Mouse (Mus musculus): ENCODE measurements around the gene Lsamp. TPM values are rescaled to one million over a fixed set of nuclear protein-coding genes. Genes with fewer than 3 reads are reported as not detected.

The Lsamp gene
- total RNA-seq, 1 experiment = not detected

GRCm38 (mm10) chr16:41790016-41790415 lies 1805.9 kb downstream of the Lsamp start:
- no peaks in the 10 kb centered on the region for H3K4me1 ChIP-seq (ENCODE audit: control insufficient read depth in 2 of 2, insufficient read depth in 2 of 2, low read length in 2 of 2, poor library complexity in 1 of 2)
- H3K4me3 ChIP-seq (ENCODE audit: insufficient read depth in 1 of 2, low read depth in 1 of 2, low read length in 2 of 2, poor library complexity in 1 of 2, severe bottlenecking in 1 of 2) = no peak overlapping the region
- no peak overlapping the region for H3K9ac ChIP-seq (ENCODE audit: insufficient read depth, low read depth, low read length, poor library complexity, severe bottlenecking)
- no peak for TF ChIP-seq MAFK (IDR thresholded peaks at IDR 0.05; ENCODE audit: insufficient read depth, low read depth, low read length)
- no peak for TF ChIP-seq ZC3H11A (IDR thresholded peaks at IDR 0.05; ENCODE audit: borderline replicate concordance, low read depth, low read length)
- H3K27ac ChIP-seq (ENCODE audit: insufficient read depth, low read depth, low read length, poor library complexity, severe bottlenecking) = no peak overlapping the region
- H3K9me3 ChIP-seq (ENCODE audit: control insufficient read depth, insufficient read depth, low read depth, low read length) = no peaks in the 10 kb centered on the region
- DNase-seq (ENCODE audit: low read depth, low spot score) = no peak
- in situ Hi-C loops (cut with MboI; ENCODE audit: low sequenced_read_pairs in 2 of 2, unreplicated experiment in 2 of 2) = no loop called here
- no peaks in the 10 kb centered on the region for H3K36me3 ChIP-seq (ENCODE audit: control insufficient read depth, insufficient read depth, low read length, poor library complexity, severe bottlenecking)

DNA sequence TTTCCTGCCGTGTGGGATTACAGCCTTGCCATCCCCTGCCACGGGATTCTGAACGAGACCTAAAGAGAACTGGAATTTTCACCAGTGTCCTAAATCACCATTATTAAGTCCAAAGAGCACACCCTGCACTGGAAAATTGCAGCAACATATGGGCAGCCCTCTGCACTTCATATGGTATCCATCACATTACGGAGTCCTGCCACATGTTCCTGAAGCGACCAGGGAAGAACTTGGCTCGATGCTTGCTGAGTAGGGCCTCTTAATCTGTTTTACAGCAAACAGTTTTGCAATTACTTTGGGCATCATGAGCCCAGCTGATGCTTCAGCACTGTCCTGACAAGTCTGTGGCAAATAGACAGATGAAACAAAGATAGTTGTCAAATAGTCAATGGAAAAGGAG lies 1836.2 kb downstream of the Lsamp start:
- no peaks in the 10 kb centered on the region for H3K9me3 ChIP-seq (ENCODE audit: control insufficient read depth, insufficient read depth, low read depth, low read length)
- H3K36me3 ChIP-seq (ENCODE audit: control insufficient read depth, insufficient read depth, low read length, poor library complexity, severe bottlenecking) = no peaks in the 10 kb centered on the region
- no peak overlapping the region for H3K27ac ChIP-seq (ENCODE audit: insufficient read depth, low read depth, low read length, poor library complexity, severe bottlenecking)
- no peak for DNase-seq (ENCODE audit: low read depth, low spot score)
- TF ChIP-seq ZC3H11A (IDR thresholded peaks at IDR 0.05; ENCODE audit: borderline replicate concordance, low read depth, low read length) = no peak
- TF ChIP-seq ZNF384 (IDR thresholded peaks at IDR 0.05; ENCODE audit: low read depth, low read length) = no peak
- no peak for TF ChIP-seq HCFC1 (IDR thresholded peaks at IDR 0.05; ENCODE audit: borderline replicate concordance, insufficient read depth, low read length)
- no peak for TF ChIP-seq CHD2 (IDR thresholded peaks at IDR 0.05; ENCODE audit: low read depth, low read length)
- no peak overlapping the region for H3K9ac ChIP-seq (ENCODE audit: insufficient read depth, low read depth, low read length, poor library complexity, severe bottlenecking)
- in situ Hi-C loops (cut with MboI; ENCODE audit: low sequenced_read_pairs in 2 of 2, unreplicated experiment in 2 of 2) = no loop called here
- H3K4me3 ChIP-seq (ENCODE audit: insufficient read depth in 1 of 2, low read depth in 1 of 2, low read length in 2 of 2, poor library complexity in 1 of 2, severe bottlenecking in 1 of 2) = no peak overlapping the region
- no peaks in the 10 kb centered on the region for H3K4me1 ChIP-seq (ENCODE audit: control insufficient read depth in 2 of 2, insufficient read depth in 2 of 2, low read length in 2 of 2, poor library complexity in 1 of 2)

DNA sequence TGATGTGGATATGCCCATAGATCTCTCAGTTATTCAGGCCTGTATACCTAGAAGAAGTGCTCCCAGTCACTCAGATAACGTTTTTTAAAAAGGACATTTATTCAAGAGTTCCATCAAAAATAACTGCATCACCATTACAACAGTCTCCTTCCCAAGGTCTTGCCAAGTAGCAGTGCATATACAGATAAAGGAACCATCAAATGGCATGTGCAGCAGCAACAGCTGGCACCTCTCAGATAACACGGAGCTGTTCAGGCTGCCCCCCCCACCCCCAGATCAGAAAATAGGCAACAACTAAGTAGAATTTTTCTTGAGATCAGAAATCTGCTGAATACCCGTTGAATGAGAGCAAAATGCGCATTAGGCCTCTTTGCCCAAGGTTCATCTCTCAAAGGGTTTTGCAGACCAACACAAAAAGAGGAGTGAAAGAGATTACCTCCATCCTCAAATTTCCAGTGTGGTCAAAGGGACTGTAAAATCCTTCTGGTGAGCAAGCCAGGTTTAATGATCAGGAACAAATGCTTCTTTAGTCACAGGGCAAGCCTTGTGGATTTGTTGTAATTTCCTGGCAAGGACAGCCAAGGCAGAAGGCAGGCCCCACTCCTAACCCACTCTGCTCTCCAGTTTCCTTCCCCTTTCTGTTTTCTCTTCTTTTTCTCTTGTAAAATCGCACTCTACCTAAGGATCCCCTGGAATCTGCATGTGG lies 1842.9 kb downstream of the Lsamp start:
- Histone ChIP-seq H3K9ac (ENCODE audit: insufficient read depth, low read depth, low read length, poor library complexity, severe bottlenecking) (no peak overlapping the region), H3K27ac (ENCODE audit: insufficient read depth, low read depth, low read length, poor library complexity, severe bottlenecking) (no peak overlapping the region), H3K9me3 (ENCODE audit: control insufficient read depth, insufficient read depth, low read depth, low read length) (no peaks in the 10 kb centered on the region), H3K4me1 (ENCODE audit: control insufficient read depth in 2 of 2, insufficient read depth in 2 of 2, low read length in 2 of 2, poor library complexity in 1 of 2) (no peaks in the 10 kb centered on the region), H3K36me3 (ENCODE audit: control insufficient read depth, insufficient read depth, low read length, poor library complexity, severe bottlenecking) (no peaks in the 10 kb centered on the region), H3K4me3 (ENCODE audit: insufficient read depth in 1 of 2, low read depth in 1 of 2, low read length in 2 of 2, poor library complexity in 1 of 2, severe bottlenecking in 1 of 2) (no peak overlapping the region)
- in situ Hi-C loops (cut with MboI; ENCODE audit: low sequenced_read_pairs in 2 of 2, unreplicated experiment in 2 of 2) = loop anchor here (25.0 kb wide), 1 partner anchor 565 kb away; no protein-coding TSS in a partner anchor
- TF ChIP-seq HCFC1 (IDR thresholded peaks at IDR 0.05; ENCODE audit: borderline replicate concordance, insufficient read depth, low read length) = no peak
- no peak for TF ChIP-seq MAFK (IDR thresholded peaks at IDR 0.05; ENCODE audit: insufficient read depth, low read depth, low read length)
- TF ChIP-seq CHD2 (IDR thresholded peaks at IDR 0.05; ENCODE audit: low read depth, low read length) = no peak
- TF ChIP-seq ZNF384 (IDR thresholded peaks at IDR 0.05; ENCODE audit: low read depth, low read length) = no peak
- TF ChIP-seq ZC3H11A (IDR thresholded peaks at IDR 0.05; ENCODE audit: borderline replicate concordance, low read depth, low read length) = no peak
- DNase-seq (ENCODE audit: low read depth, low spot score) = no peak

DNA sequence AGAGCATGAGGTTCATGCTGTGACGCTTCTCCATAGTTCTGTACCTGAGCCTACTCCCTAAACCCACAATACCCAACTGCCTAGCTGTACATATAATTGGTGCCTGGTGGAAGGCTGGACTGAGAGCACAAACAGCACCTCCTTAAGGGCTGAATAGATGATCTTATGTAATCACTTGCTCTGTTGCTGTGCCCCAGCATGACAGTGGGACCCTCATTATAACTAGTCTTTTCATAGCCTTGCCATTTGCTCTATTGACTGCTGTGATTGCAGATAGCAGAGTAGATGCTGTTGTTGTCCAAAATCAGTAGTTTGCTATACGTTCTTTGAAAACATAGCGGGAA lies 1843.4 kb downstream of the Lsamp start:
- in situ Hi-C loops (cut with MboI; ENCODE audit: low sequenced_read_pairs in 2 of 2, unreplicated experiment in 2 of 2) = loop anchor here (25.0 kb wide), 1 partner anchor 565 kb away; no protein-coding TSS in a partner anchor
- DNase-seq (ENCODE audit: low read depth, low spot score) = no peak

DNA sequence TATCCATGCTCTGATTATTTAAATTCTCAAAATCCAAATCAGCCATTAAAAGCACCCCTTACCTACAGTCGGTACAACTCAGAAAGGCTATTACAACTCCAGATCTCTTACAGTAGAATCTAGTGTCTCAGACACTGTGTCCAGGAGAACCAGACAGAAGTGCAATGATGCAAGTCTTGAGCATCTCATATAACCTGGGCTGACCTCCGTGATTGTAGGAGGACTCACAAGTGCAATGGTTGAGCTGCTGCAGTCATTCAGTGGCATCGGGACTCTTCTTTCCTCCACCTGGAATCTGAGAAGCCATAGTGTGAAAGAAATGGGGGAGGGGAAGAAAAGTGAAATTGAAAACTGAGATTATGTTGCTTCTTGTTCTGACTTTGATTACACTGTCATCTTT lies 1850.5 kb downstream of the Lsamp start:
- no peak for TF ChIP-seq MAFK (IDR thresholded peaks at IDR 0.05; ENCODE audit: insufficient read depth, low read depth, low read length)
- no peak for TF ChIP-seq HCFC1 (IDR thresholded peaks at IDR 0.05; ENCODE audit: borderline replicate concordance, insufficient read depth, low read length)
- TF ChIP-seq ZNF384 (IDR thresholded peaks at IDR 0.05; ENCODE audit: low read depth, low read length) = no peak
- no peak for TF ChIP-seq CHD2 (IDR thresholded peaks at IDR 0.05; ENCODE audit: low read depth, low read length)
- no peak for TF ChIP-seq ZC3H11A (IDR thresholded peaks at IDR 0.05; ENCODE audit: borderline replicate concordance, low read depth, low read length)
- H3K4me1 ChIP-seq (ENCODE audit: control insufficient read depth in 2 of 2, insufficient read depth in 2 of 2, low read length in 2 of 2, poor library complexity in 1 of 2) = no peaks in the 10 kb centered on the region
- no peak overlapping the region for H3K27ac ChIP-seq (ENCODE audit: insufficient read depth, low read depth, low read length, poor library complexity, severe bottlenecking)
- H3K9ac ChIP-seq (ENCODE audit: insufficient read depth, low read depth, low read length, poor library complexity, severe bottlenecking) = no peak overlapping the region
- in situ Hi-C loops (cut with MboI; ENCODE audit: low sequenced_read_pairs in 2 of 2, unreplicated experiment in 2 of 2) = loop anchor here (25.0 kb wide), 1 partner anchor 572 kb away; no protein-coding TSS in a partner anchor
- no peak overlapping the region for H3K4me3 ChIP-seq (ENCODE audit: insufficient read depth in 1 of 2, low read depth in 1 of 2, low read length in 2 of 2, poor library complexity in 1 of 2, severe bottlenecking in 1 of 2)
- no peaks in the 10 kb centered on the region for H3K9me3 ChIP-seq (ENCODE audit: control insufficient read depth, insufficient read depth, low read depth, low read length)
- DNase-seq (ENCODE audit: low read depth, low spot score) = no peak
- H3K36me3 ChIP-seq (ENCODE audit: control insufficient read depth, insufficient read depth, low read length, poor library complexity, severe bottlenecking) = no peaks in the 10 kb centered on the region

More for the DNA sequence above, 1843.4 kb downstream of the Lsamp start:
- H3K4me1 ChIP-seq (ENCODE audit: control insufficient read depth in 2 of 2, insufficient read depth in 2 of 2, low read length in 2 of 2, poor library complexity in 1 of 2) = no peaks in the 10 kb centered on the region
- H3K9ac ChIP-seq (ENCODE audit: insufficient read depth, low read depth, low read length, poor library complexity, severe bottlenecking) = no peak overlapping the region
- H3K27ac ChIP-seq (ENCODE audit: insufficient read depth, low read depth, low read length, poor library complexity, severe bottlenecking) = no peak overlapping the region
- H3K9me3 ChIP-seq (ENCODE audit: control insufficient read depth, insufficient read depth, low read depth, low read length) = no peaks in the 10 kb centered on the region
- TF ChIP-seq ZNF384 (IDR thresholded peaks at IDR 0.05; ENCODE audit: low read depth, low read length) = no peak
- no peak for TF ChIP-seq HCFC1 (IDR thresholded peaks at IDR 0.05; ENCODE audit: borderline replicate concordance, insufficient read depth, low read length)
- TF ChIP-seq ZC3H11A (IDR thresholded peaks at IDR 0.05; ENCODE audit: borderline replicate concordance, low read depth, low read length) = no peak
- TF ChIP-seq MAFK (IDR thresholded peaks at IDR 0.05; ENCODE audit: insufficient read depth, low read depth, low read length) = no peak
- no peak for TF ChIP-seq CHD2 (IDR thresholded peaks at IDR 0.05; ENCODE audit: low read depth, low read length)
- no peaks in the 10 kb centered on the region for H3K36me3 ChIP-seq (ENCODE audit: control insufficient read depth, insufficient read depth, low read length, poor library complexity, severe bottlenecking)
- H3K4me3 ChIP-seq (ENCODE audit: insufficient read depth in 1 of 2, low read depth in 1 of 2, low read length in 2 of 2, poor library complexity in 1 of 2, severe bottlenecking in 1 of 2) = no peak overlapping the region
